Mouse (Mus musculus) thymus, adult 2 months (tissue): ENCODE data around the gene 2310046K23Rik.
"Not testable (repeated sequence)": the region's sequence is repeated elsewhere in the genome, so short reads cannot be mapped to it uniquely, and the experiment has no call there.

Experiments
- CTCF ChIP-seq: fragments of 200-500 bp; IDR thresholded peaks from 2 replicates; pipeline ENCODE4 v1.5.1; 2012; ENCODE audit warnings: mild to moderate bottlenecking, control low read depth, low read length, moderate library complexity, borderline replicate concordance; ENCODE audit not compliant: control insufficient read depth, poor library complexity, insufficient read depth; ENCODE audit errors: extremely low read depth
- POLR2A ChIP-seq: fragments of 200-500 bp; IDR thresholded peaks from 2 replicates; pipeline ENCODE4 v1.6.1; 2012; ENCODE audit warnings: mild to moderate bottlenecking, low read length, control low read depth, moderate library complexity; ENCODE audit not compliant: control insufficient read depth, poor library complexity, insufficient read depth; ENCODE audit errors: extremely low read depth

DNA sequence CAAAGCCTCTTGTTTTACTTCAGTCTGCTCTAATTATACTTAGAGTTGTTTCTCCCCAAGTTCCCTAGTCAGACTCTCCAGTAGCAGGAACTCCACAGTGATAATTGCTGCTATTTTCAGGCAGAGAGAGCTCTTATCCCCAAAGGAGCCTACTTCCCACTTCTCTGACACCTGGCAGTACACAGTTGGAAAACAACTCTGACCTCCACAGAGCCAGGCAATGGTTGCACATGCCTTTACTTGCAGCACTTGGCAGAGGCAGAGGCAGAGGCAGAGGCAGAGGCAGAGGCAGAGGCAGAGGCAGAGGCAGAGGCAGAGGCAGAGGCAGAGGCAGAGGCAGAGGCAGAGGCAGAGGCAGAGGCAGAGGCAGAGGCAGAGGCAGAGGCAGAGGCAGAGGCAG, 44.0 kb downstream of the 2310046K23Rik start:
- TF ChIP-seq CTCF, POLR2A: not testable (repeated sequence)
